Mouse (Mus musculus) liver, embryonic 16.5 days (tissue): ENCODE data around the gene Ccdc167. TPM values are rescaled to one million over a fixed set of nuclear protein-coding genes. Genes with fewer than 3 reads are reported as not detected.

Experiments used
- ATAC-seq: fragments of 200-750 bp; cut with Nextera tagmentation; 2 replicates; pipeline ENCODE4 v1.8.0; 2017; ENCODE audit warnings: low read depth, mild to moderate bottlenecking, moderate number of reproducible peaks, moderate library complexity
- H3K27ac ChIP-seq: fragments of 300-500 bp; sonication (generic); 2 replicates; pipeline ENCODE4 v1.5.1; 2014; ENCODE audit warnings: mild to moderate bottlenecking, low read length
- H3K27me3 ChIP-seq: fragments of 300-500 bp; sonication (generic); 2 replicates; pipeline ENCODE4 v1.6.1; 2014; ENCODE audit warnings: low read depth, low read length, mixed read lengths; ENCODE audit not compliant: control insufficient read depth, insufficient read depth
- H3K36me3 ChIP-seq: fragments of 300-500 bp; sonication (generic); 2 replicates; pipeline ENCODE4 v1.6.1; 2014; ENCODE audit warnings: mild to moderate bottlenecking; ENCODE audit not compliant: control insufficient read depth, insufficient read depth
- H3K4me1 ChIP-seq: fragments of 300-500 bp; sonication (generic); 2 replicates; pipeline ENCODE4 v1.6.1; 2014; ENCODE audit warnings: low read depth, low read length, mixed read lengths; ENCODE audit not compliant: control insufficient read depth
- H3K4me2 ChIP-seq: fragments of 300-500 bp; sonication (generic); 2 replicates; pipeline ENCODE4 v1.6.1; 2014; ENCODE audit warnings: low read depth, low read length, mixed read lengths
- H3K4me3 ChIP-seq: fragments of 300-500 bp; sonication (generic); 2 replicates; pipeline ENCODE4 v1.5.1; 2014; ENCODE audit warnings: low read depth, mild to moderate bottlenecking, low read length
- H3K9ac ChIP-seq: fragments of 300-500 bp; sonication (generic); 2 replicates; pipeline ENCODE4 v1.6.1; 2014; ENCODE audit warnings: low read depth, low read length
- H3K9me3 ChIP-seq: fragments of 300-500 bp; sonication (generic); replicated peaks from 2 replicates; pipeline ENCODE4 v1.6.1; 2016; ENCODE audit warnings: low read length; ENCODE audit not compliant: control insufficient read depth
- WGBS: fragments of 180-500 bp; shearing (Covaris S2); extraction: QIAGEN DNeasy Blood & Tissue Kit; methylation state at CpG from one replicate; pipeline ENCODE4 v1.1.7; 2014; ENCODE audit not compliant: insufficient replicate concordance; 5-methylcytosine and 5-hydroxymethylcytosine counted together
- polyA plus RNA-seq: library from polyadenylated mRNA; unstranded; fragments of >200 nt; fragmentation: Nextera tagmentation; extraction: Ambion mirVana; gene quantifications from 2 replicates; pipeline ENCODE4 v1.2.1, GENCODE M21; 2015

Ccdc167 gene
- polyA plus RNA-seq, 1 experiment from 2014 or later = 6.8 TPM

- H3K27me3 ChIP-seq = no peaks in the 10 kb centered on the region
- H3K4me2 ChIP-seq = no peak overlapping the region
- peaks cover 48% of the 10 kb centered on the region for H3K36me3 ChIP-seq
- WGBS = 18% methylated on average over 8 of the region's 8 CpGs
- H3K4me3 ChIP-seq = no peak overlapping the region
- peaks cover 20% of the 10 kb centered on the region for H3K4me1 ChIP-seq
- peak; percentile 74 for ATAC-seq
- no peaks in the 10 kb centered on the region for H3K9me3 ChIP-seq
- no peak overlapping the region for H3K9ac ChIP-seq
- H3K27ac ChIP-seq = no peak overlapping the region
These were observed 78.9 kb downstream of the Ccdc167 start for GRCm38 (mm10) chr17:29637895-29638294.

GRCm38 (mm10) chr17:29637377-29637776 lies 79.5 kb downstream of the Ccdc167 start:
- Histone ChIP-seq H3K9ac (no peak overlapping the region), H3K36me3 (peaks cover 50% of the 10 kb centered on the region), H3K27me3 (no peaks in the 10 kb centered on the region), H3K9me3 (no peaks in the 10 kb centered on the region), H3K4me3 (no peak overlapping the region), H3K4me1 (peaks cover 20% of the 10 kb centered on the region), H3K27ac (no peak overlapping the region), H3K4me2 (no peak overlapping the region)
- WGBS = 63% methylated on average over 4 of the region's 4 CpGs
- ATAC-seq = peak; percentile 75

Other genes starting within 250 kb of the Ccdc167 start
- gene Pim1, start 226.3 kb downstream of the Ccdc167 start, polyA plus RNA-seq = 74.7 and 80.0 TPM in 2 replicates
- not detected in 2 replicates for gene Gm17657, start 167.4 kb downstream of the Ccdc167 start, polyA plus RNA-seq
- 2.7 TPM in 2 replicates for gene Tbc1d22b, start 167.3 kb downstream of the Ccdc167 start, polyA plus RNA-seq
- gene Tmem217, start 164.7 kb downstream of the Ccdc167 start, polyA plus RNA-seq = 0.22 TPM in 1 of 2 replicates, not detected in the other
- 30.5 and 33.7 TPM in 2 replicates for gene Rnf8, start 102.3 kb downstream of the Ccdc167 start, polyA plus RNA-seq
- gene Gm28043, start 102.2 kb downstream of the Ccdc167 start, polyA plus RNA-seq = 1.3 TPM in 2 replicates
- 58.4 and 62.0 TPM in 2 replicates for gene Cmtr1, start 56.4 kb downstream of the Ccdc167 start, polyA plus RNA-seq